Mouse (Mus musculus) heart, postnatal 4 days (tissue): ENCODE results near the gene Arl14ep. TPM values are rescaled to one million over a fixed set of nuclear protein-coding genes. Genes with fewer than 3 reads are reported as not detected.
"Not testable (repeated sequence)": the region's sequence is repeated elsewhere in the genome, so short reads cannot be mapped to it uniquely, and the experiment has no call there.

Experiments used
- DNase-seq: peaks from one replicate; pipeline ENCODE4 v3.0.0; 2021
- total RNA-seq, 2 experiments: library from RNA; stranded (reverse); gene quantifications; 2 replicates each; pipeline ENCODE4 v1.2.3; 2021

Gene Arl14ep
- 10 to 100 TPM; 18.5 TPM for total RNA-seq

GRCm38 (mm10) chr2:106973959-106974639 is at the start of gene Arl14ep:
Arl14ep (minus strand) TSS chr2:106974424.
- peak; percentile 89 for DNase-seq

- DNase-seq = no peak
These were observed 48.5 kb upstream of the Arl14ep start for GRCm38 (mm10) chr2:107022713-107023112.

DNA sequence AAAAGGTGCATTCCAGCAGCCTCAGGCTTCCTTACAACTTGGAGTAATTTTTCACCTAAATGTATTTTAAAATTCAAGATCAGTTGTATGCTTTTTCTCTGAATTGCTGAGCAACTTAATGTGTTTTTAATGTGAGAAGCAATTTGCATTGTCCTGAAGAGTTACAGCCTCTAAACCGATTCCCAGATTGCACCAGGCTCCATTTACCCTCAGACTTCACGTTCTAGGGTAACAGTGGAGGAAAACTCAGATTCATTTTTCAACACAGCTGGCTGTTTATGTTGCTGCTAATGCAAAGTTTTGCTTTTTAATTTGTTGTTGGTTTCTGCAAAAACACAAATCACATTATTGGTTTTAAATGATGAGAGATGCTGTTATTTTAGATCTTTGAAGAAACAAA is 45.1 kb upstream of the Arl14ep start:
- no peak for DNase-seq

DNA sequence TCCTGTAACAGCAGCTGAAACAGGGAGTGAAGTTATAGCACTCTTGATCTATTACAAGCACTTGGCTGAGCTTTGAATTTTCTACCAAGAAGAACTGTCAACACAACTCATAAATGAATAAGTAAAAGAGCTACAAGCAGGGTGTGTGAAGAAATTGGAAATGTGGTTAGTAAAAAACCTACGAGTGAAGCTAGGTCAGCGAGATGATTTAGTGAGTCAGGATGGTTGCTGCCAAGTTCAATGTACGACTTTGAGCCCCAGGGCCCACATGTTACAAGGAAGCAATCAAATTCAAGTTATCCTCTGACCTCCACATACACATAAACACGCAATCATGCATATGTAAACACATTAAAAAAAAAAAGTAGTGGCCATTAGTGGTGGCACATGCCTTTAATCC is 38.9 kb upstream of the Arl14ep start:
- no peak for DNase-seq

DNA sequence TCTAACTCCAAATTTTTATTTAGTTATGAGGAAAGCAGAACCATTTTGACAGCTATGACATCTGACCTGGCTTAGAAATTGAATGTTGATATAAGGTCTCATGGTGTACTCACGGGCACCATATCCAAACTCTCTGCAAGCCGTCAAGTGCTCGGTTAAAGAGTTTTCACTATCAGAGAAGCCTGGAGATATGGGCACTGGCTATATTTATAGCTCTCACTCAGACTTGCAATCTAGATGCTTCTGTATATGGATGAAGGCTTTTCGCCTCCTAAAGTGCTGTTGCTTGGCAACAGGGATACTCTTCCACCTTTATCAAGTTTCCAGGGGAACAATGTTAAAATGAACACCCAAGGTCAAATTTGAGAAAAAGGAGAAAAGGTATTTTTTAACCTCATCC is 38.1 kb upstream of the Arl14ep start:
- no peak for DNase-seq

DNA sequence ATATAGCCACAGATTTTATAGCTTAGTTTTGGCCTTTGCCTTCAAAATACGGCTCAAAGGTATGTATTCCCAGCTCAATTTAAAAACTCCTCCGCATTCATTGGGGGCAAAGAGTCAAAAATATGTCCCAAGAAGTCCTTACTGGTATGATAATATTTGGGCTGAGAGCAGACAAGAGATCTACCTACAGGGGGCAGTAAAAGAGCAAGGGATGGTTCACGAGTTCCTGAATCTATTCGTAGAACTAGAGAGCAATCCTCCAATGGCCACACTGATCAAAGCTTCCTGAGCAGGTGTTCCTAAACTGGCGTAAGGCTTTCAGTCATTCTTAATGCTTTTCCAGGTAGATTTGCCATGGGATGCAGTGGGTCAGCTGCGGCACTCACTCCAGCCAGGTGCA is 35.9 kb upstream of the Arl14ep start:
- no peak for DNase-seq

DNA sequence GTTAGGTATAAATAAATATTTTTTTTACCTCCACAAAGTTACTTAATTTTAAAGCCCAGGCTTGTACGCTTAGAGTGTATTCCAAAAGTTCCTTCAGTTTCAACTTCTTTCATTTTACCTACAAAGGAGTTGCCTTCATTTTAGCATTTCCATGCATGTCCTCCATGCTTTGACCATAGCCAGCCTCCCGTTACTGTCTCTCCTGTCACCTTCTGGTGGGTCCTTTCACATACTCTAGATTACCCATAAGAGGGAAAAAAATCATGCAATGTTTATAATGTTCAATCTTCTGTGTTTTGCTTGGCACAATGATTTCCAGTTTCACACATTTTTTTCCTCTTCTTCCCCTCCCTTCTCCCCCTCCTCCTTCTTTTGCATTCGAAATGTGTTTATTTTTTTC is 32.2 kb upstream of the Arl14ep start:
- DNase-seq = no peak

DNA sequence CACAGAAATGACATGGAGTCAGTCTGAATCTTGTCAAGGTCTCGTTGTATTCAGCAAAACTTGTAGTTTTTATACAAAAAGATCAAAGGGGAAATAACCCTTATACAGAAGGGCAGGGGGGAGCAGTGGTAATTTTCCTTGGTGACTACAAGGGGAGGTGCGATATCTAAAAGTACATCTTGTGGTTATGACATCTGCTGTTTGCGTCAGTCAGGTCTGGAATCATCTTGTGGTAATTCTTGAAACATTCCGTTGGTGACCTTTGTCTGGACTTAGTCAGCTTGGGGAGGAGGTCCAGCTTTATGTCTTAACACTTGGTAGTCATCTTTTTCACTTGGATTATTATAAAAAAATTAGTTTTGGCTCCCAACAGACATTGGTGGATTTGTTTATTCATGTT is 31.7 kb upstream of the Arl14ep start:
- DNase-seq = not testable (repeated sequence)

DNA sequence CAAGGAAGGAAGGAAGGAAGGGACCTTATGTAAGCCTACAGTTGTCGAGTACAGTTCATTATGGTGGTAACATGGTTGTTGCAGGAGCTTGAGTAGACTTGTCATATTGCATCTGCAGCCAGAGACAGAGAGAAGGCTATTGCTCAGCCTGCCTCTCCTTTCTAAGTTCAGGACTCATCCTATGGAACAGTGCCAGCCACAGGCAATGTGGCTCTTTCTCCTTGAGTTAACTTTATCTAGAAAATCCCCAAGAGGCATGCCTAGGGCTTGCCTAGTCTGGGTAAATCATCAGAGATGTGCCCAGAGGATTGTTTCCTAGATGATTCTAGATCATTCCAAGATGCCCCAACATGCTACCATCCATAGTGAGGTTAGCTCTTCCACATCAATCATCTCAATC is 17.0 kb upstream of the Arl14ep start:
- DNase-seq = no peak

GRCm38 (mm10) chr2:106984945-106985344 is 10.7 kb upstream of the Arl14ep start:
- no peak for DNase-seq

DNA sequence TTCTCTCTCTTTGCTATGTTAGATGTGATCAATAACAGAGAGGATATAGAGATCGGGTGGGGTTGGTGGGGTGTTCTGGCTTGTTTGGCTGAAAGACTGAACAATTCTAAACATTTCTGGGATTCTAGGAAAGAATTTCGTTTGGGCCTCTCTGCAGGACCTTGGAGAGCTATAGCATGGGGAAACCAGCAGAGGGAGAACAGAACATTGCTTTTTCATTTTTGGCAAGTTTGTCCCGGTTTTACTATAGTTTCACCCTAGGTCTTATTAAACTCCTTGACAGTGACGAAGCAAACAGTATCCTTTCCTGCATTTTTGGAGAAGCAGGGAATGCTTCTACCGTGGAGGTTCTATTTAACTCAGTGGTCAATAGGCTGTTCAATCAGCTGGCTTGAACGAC is 8.3 kb upstream of the Arl14ep start:
- DNase-seq = no peak

DNA sequence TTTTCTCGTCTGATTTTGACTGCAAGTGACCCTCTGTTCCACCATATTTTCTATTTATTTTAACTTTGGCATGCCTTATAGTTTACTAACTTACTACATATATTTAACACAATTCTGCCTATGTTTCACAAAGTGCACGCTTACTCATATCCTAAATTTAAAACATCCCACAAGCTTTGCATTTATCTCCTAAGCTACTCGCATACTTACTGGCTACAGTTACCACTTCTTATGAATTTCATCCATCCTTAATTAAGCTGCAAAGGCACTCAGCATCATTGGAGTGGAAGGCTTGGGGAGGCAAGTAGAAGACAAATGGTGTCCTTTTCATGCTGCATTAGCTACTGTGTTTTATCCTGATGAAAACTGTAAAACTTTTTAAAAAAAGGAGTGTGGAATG is 2.2 kb upstream of the Arl14ep start:
- DNase-seq = no peak

DNA sequence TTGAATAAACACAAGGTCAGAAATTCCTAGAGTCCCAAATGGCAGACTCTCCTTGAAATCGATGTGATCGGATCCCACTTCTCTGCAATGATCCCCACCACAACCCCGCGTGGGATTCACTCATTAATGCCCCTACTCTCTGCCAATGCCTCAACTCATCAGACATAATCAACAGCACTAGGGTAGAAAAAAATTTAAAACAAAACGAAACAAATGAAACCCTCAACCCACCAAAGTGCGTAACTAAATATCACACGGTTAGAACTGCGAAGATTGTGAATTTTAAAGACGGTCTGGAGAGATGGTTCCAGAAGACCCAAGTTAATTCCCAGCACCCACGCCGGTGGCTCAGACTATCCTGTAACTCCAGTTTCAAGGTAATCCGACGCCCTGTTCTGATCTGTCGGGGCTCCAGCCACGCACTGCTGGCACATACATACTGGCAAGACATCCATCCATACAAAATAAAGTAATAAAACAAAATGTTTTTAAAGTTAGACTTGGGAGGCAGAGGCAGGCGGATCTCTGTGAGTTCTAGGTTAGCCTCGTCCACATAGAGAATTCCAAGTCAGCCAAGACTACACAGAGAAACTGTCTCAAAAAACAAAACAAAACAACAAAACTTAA is 779 bp downstream of the Arl14ep start:
- no peak for DNase-seq

- DNase-seq = no peak
These were observed 1.4 kb downstream of the Arl14ep start for GRCm38 (mm10) chr2:106972851-106973250.

DNA sequence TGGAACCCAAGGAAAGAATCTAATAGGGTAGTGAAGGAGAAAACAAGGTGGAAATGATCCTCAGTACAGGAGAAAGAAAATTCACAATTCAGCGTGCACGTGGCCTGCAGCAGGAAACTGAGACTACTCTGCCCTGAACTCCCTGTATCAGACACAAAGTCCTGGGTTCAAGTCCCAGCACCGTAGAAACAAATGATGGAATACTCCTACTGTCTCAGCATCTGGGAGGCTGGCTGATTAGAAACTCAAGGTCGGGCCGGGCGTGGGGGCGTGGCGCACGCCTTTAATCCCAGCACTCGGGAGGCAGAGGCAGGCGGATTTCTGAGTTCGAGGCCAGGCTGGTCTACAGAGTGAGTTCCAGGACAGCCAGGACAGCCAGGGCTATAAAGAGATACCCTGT is 3.3 kb downstream of the Arl14ep start:
- no peak for DNase-seq

DNA sequence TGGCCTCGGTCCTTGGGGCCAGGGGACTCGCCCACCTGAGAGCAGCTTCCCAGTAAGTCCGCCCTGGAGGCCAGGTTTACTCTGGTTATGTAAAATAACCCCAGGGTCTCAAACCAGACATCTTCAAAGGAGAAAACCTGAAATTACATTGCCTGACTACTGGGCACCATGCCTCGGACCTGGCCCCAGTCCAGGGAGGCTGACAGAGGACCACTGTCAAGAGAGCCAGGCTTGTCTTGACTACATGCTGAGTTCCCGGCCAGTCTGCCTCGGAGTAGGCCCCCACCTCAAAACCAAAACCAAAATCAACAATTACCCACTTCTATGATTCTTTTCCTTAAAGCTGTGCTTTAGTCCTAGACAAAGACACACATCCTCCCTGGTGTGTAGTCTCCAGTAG is 5.9 kb downstream of the Arl14ep start:
- DNase-seq = no peak

DNA sequence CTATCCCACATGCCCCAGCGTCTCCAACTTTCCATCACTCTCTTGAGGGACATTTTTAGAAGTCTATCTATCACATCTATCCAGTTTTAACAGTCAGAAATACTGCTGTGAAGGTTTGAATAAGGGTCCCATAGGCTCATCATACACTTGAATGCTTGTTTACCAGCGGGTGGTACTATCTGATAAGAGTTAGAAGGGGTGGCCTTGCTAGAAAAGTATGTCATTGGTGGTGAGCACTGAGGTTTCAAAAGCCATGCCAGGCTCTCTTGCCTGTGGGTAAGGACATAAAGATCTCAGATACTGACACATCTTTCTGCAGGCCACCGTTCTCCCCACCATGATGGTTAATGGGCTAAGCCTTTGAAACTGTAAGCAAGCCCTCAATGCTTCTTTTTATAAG is 10.7 kb downstream of the Arl14ep start:
- DNase-seq = no peak

- no peak for DNase-seq
These were observed 12.6 kb downstream of the Arl14ep start for GRCm38 (mm10) chr2:106961650-106962049.

- DNase-seq = no peak
These were observed 13.2 kb downstream of the Arl14ep start for GRCm38 (mm10) chr2:106961066-106961465.

DNA sequence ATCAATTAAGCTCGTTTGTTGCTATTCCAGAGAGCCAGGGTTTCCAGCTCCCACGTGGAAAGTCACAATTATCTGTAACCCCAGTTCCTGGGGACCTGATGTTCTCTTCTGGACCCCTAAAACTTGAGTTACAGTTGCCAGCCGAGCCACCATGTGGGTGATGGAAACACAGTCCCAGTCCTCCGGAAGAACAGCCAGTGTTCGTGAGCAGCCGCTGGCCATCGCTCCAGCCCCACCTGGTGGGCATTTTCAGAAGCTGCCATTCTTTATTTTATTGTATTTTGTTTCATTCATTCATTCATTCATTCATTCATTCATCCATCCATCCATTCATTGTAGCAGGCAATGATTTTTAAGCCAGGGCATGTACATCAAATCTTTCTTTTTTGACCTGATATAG is 14.0 kb downstream of the Arl14ep start:
- DNase-seq = peak; percentile 24

- no peak for DNase-seq
These were observed 14.8 kb downstream of the Arl14ep start for GRCm38 (mm10) chr2:106959380-106959779.

DNA sequence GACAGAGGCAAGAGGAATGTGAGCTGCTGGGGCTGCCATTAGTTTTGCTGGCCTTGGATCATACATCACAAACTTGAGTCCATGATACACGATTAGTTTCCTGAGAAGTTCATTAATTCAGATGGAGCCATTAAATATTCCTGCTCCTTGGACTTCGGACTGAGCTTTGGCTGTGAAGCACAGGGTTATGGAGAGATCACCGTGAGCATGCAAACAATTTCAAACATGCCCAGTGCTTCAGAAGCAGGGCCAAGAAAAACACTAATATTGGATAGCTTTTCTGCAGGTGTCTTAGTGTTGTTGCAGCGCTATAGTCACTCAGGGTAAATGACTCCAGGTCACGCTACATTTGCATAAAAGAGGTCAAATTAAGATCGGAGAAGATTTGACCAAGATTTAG is 15.3 kb downstream of the Arl14ep start:
- no peak for DNase-seq

DNA sequence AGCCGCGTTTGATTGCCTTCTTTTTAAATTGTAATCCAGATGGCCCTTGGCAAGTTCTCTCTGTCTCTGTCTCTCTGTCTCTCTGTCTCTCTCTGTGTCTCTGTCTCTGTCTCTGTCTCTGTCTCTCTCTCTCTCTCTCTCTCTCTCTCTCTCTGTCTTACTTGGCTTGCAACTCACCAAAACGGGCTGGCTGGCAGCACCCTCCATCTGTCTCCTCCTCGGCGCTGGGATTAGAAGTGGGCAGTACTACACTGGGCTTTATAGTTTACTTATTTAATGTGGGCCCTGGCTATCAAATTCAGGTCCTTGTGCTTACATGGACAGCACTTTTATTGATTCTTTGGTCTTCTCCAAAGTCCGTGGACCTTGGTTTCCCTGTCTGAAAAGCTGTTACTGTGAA is 18.1 kb downstream of the Arl14ep start:
- DNase-seq = no peak

- DNase-seq = peak; percentile 37
These were observed 18.6 kb downstream of the Arl14ep start for GRCm38 (mm10) chr2:106955621-106956020.

DNA sequence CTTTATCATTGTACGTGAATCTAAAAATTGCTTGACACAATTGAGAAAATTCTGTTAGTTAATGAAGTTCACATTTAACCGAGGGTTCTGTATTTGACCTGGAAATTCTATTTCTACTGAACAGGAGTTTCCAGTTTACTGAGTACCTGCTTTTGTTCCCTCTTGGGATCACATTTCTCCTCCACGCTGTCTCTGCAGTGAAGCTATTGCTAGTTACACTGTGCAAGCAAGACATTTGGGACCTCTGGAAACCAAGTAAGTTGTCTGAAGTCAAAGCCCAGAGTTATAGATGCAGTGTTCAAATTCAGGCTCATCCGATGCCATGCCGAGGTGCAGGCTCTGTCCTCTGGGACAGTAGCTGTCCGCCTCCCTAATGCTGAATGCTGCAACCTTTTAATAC is 19.2 kb downstream of the Arl14ep start:
- DNase-seq = no peak
